Mouse (Mus musculus): Measurements from ENCODE around the gene Myrip. TPM values are rescaled to one million over a fixed set of nuclear protein-coding genes. Genes with fewer than 3 reads are reported as not detected.

The Myrip gene
- polyA plus RNA-seq, 2 experiments: 0.37 to 0.73 TPM

DNA sequence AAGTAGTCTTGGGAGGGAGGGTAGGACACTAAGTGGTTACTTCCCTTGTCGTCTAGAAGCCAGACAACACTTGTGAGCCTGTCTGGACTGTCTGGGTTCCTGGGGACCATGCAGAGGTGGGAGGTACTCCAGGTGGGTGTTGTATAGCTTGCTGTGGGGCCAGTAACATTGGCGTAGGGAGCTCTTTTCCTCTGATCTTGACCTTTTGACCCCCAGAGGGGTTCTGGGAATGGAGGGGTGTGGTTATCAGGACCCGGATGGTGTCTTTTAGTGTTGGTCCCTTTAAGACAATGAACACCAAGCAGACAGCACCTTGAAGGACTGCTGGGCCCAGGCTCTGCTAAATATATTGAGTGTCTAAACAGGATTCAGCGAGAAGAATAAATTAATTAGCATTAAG is 36.9 kb downstream of the Myrip start:
- WGBS: 37% methylated on average over 4 of the region's 4 CpGs
- no peaks in the 10 kb centered on the region for H3K27me3 ChIP-seq (ENCODE audit: control insufficient read depth, insufficient read depth, low read length)
- H3K9ac ChIP-seq (ENCODE audit: low read depth, low read length, severe bottlenecking): no peak overlapping the region
- H3K4me1 ChIP-seq (ENCODE audit: control insufficient read depth, insufficient read depth, low read length): peaks cover 2% of the 10 kb centered on the region
- no peak for TF ChIP-seq POLR2A (IDR thresholded peaks at IDR 0.05; ENCODE audit: borderline replicate concordance, extremely low read depth, insufficient read depth, insufficient read length)
- ATAC-seq (ENCODE audit: low FRiP score, low read depth) (no peak), DNase-seq (ENCODE audit: low spot score) (no peak)
- H3K9me3 ChIP-seq (ENCODE audit: control insufficient read depth, low read length): no peaks in the 10 kb centered on the region
- no peak overlapping the region for H3K4me3 ChIP-seq (replicated peaks; ENCODE audit: low read length)
- no peaks in the 10 kb centered on the region for H3K36me3 ChIP-seq (ENCODE audit: control insufficient read depth, insufficient read depth, low read length)
- no peak overlapping the region for H3K27ac ChIP-seq (replicated peaks; ENCODE audit: low read depth, low read length)
- H3K4me2 ChIP-seq (replicated peaks; ENCODE audit: low read depth, low read length, severe bottlenecking): no peak overlapping the region

DNA sequence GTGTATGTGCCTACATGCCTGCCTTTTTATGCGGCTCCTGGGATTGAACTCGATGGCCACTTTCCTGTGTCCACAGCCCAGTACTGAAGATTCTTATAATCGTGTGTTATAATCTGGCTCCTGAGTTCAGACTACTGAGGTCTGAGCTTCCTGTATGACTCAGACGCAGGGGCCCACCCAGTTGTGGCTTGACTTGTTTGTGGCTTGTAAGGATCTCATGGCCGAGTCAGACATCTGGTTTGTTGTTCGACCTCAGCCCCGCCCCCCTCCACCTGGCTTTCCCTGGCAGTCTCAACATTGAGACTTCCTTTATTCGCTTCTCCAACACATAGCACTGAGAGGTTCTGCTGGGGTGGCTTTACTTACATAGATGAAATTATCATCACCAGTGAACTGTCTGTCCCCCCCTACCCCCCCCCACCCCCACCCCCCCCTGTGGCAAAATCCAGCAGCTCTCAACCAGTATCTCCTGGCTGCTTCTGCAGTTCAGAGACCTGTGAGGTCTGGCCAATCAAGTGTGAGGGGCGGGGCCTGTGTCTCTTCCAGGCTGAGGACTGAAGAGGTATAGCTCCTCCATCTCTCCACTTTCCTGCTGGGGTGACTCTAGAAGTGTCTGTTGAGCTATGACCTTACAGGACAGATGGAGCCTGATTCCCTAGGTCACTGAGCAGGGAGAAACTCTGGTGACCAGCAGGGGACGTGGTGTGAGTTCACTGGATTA is 38.8 kb downstream of the Myrip start:
- no peak for TF ChIP-seq POLR2A (IDR thresholded peaks at IDR 0.05; ENCODE audit: borderline replicate concordance, extremely low read depth, insufficient read depth, insufficient read length)
- H3K27me3 ChIP-seq (ENCODE audit: control insufficient read depth, insufficient read depth, low read length): no peaks in the 10 kb centered on the region
- H3K4me1 ChIP-seq (ENCODE audit: control insufficient read depth, insufficient read depth, low read length): peaks cover 8% of the 10 kb centered on the region
- WGBS: 53% methylated on average over 10 of the region's 10 CpGs
- no peak overlapping the region for H3K4me3 ChIP-seq (replicated peaks; ENCODE audit: low read length)
- H3K4me2 ChIP-seq (replicated peaks; ENCODE audit: low read depth, low read length, severe bottlenecking): no peak overlapping the region
- no peak for DNase-seq (ENCODE audit: low spot score)
- H3K9ac ChIP-seq (ENCODE audit: low read depth, low read length, severe bottlenecking): no peak overlapping the region
- no peaks in the 10 kb centered on the region for H3K9me3 ChIP-seq (ENCODE audit: control insufficient read depth, low read length)
- H3K27ac ChIP-seq (replicated peaks; ENCODE audit: low read depth, low read length): 0 out of 2 replicates have a peak overlapping the region, but pooled peaks have one; percentile 13
- H3K36me3 ChIP-seq (ENCODE audit: control insufficient read depth, insufficient read depth, low read length): no peaks in the 10 kb centered on the region
- no peak for ATAC-seq (ENCODE audit: low FRiP score, low read depth)

DNA sequence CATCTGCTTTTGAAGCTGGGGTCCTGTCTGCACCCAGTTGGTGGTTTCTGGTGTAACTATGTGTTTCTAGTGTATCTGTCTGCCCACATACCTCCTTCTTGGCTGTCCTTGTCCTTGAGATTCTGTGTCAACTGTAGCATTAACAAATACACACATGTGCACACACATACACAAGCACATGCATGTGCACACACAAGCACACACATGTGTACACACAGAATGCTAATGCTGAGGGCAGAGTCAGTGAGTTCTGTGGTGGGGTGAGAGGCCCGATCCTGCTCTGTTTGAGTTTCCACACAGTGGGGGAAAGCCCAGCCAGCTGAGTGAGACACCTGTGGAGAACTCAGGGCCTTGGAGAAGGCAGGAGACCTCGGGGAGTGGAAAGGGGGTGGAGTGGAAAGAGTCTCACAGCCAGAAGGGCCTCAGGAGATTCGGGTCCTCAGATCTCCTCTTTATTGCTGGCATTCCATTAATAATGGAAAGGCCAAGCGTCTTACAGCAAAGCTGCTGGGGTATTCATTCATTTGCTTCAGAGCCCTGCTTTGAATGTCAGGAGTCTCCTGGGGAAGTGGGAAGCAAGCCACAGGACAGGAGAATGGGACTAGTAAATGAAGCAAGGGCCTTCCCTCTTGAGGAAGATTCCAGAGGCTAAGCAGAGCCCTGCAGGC is 41.9 kb downstream of the Myrip start:
- 24% methylated on average over 4 of the region's 4 CpGs for whole genome bisulfite sequencing

DNA sequence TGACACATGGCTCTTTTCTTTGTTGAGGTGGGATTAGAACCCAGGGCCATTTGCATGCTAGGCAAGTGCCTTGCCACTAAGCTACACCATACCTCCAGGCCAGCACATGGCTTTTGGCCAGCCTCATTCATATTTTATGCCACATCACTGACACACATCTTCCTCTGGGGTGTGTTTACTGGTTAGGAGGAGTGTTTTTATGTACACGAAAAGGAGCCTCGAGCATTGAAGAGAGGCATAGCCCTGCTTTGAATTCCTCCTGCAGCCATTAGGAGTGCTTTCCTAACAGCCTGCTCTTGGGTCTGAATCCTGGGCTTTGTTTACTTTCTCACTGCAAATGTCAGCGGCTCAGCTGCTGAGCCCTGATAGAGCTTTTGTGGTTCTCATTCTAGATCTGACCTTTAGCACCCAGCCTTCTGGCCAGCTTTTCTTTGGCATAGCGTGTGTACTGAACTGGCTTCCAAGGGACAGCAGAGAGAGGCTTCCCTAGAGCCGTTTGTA is 44.4 kb downstream of the Myrip start:
- whole genome bisulfite sequencing: 31% methylated on average over 5 of the region's 5 CpGs
- Histone ChIP-seq H3K4me2 (replicated peaks; ENCODE audit: low read depth, low read length, severe bottlenecking) (no peak overlapping the region), H3K4me1 (ENCODE audit: control insufficient read depth, insufficient read depth, low read length) (peaks cover 8% of the 10 kb centered on the region), H3K4me3 (replicated peaks; ENCODE audit: low read length) (no peak overlapping the region), H3K9me3 (ENCODE audit: control insufficient read depth, low read length) (no peaks in the 10 kb centered on the region), H3K27ac (replicated peaks; ENCODE audit: low read depth, low read length) (no peak overlapping the region), H3K9ac (ENCODE audit: low read depth, low read length, severe bottlenecking) (no peak overlapping the region), H3K27me3 (ENCODE audit: control insufficient read depth, insufficient read depth, low read length) (no peaks in the 10 kb centered on the region), H3K36me3 (ENCODE audit: control insufficient read depth, insufficient read depth, low read length) (no peaks in the 10 kb centered on the region)
- DNase-seq (ENCODE audit: low spot score): no peak
- no peak for ATAC-seq (ENCODE audit: low FRiP score, low read depth)
- no peak for TF ChIP-seq POLR2A (IDR thresholded peaks at IDR 0.05; ENCODE audit: borderline replicate concordance, extremely low read depth, insufficient read depth, insufficient read length)

More for the DNA sequence above, 41.9 kb downstream of the Myrip start:
- TF ChIP-seq POLR2A (IDR thresholded peaks at IDR 0.05; ENCODE audit: borderline replicate concordance, extremely low read depth, insufficient read depth, insufficient read length): no peak
- H3K4me1 ChIP-seq (ENCODE audit: control insufficient read depth, insufficient read depth, low read length): peaks cover 8% of the 10 kb centered on the region
- no peak overlapping the region for H3K4me2 ChIP-seq (replicated peaks; ENCODE audit: low read depth, low read length, severe bottlenecking)
- no peaks in the 10 kb centered on the region for H3K9me3 ChIP-seq (ENCODE audit: control insufficient read depth, low read length)
- H3K27ac ChIP-seq (replicated peaks; ENCODE audit: low read depth, low read length): no peak overlapping the region
- H3K27me3 ChIP-seq (ENCODE audit: control insufficient read depth, insufficient read depth, low read length): no peaks in the 10 kb centered on the region
- no peaks in the 10 kb centered on the region for H3K36me3 ChIP-seq (ENCODE audit: control insufficient read depth, insufficient read depth, low read length)
- DNase-seq (ENCODE audit: low spot score) (peak; percentile 12), ATAC-seq (ENCODE audit: low FRiP score, low read depth) (no peak)
- no peak overlapping the region for H3K4me3 ChIP-seq (replicated peaks; ENCODE audit: low read length)
- peak overlapping the region; percentile 21; the same call in 1 of the 2 replicates for H3K9ac ChIP-seq (ENCODE audit: low read depth, low read length, severe bottlenecking)

DNA sequence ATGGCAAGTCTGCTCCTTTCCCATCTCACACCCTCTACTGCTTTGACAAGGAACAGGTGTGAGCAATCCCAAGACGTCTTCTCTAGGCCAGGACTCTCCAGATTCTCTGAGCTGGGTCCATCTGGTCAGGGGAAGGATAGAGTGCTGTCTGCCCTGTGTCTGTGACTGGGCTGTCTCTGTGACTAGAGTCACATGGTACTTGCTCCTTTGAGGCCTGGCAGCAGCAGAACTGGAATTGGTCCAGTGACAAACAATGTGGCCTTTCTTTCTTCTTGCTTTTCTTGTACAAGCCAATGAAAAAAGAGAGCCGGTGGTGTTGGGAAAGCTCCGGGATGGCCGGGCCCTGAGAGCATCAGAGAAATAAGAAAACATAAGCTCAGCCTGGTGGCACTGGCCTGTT is 47.8 kb downstream of the Myrip start:
- Histone ChIP-seq H3K4me2 (replicated peaks; ENCODE audit: low read depth, low read length, severe bottlenecking) (no peak overlapping the region), H3K9me3 (ENCODE audit: control insufficient read depth, low read length) (peaks cover 6% of the 10 kb centered on the region), H3K36me3 (ENCODE audit: control insufficient read depth, insufficient read depth, low read length) (no peaks in the 10 kb centered on the region), H3K27ac (replicated peaks; ENCODE audit: low read depth, low read length) (no peak overlapping the region), H3K4me1 (ENCODE audit: control insufficient read depth, insufficient read depth, low read length) (no peaks in the 10 kb centered on the region), H3K9ac (ENCODE audit: low read depth, low read length, severe bottlenecking) (no peak overlapping the region), H3K4me3 (replicated peaks; ENCODE audit: low read length) (no peak overlapping the region), H3K27me3 (ENCODE audit: control insufficient read depth, insufficient read depth, low read length) (no peaks in the 10 kb centered on the region)
- TF ChIP-seq POLR2A (IDR thresholded peaks at IDR 0.05; ENCODE audit: borderline replicate concordance, extremely low read depth, insufficient read depth, insufficient read length): no peak
- no peak for ATAC-seq (ENCODE audit: low FRiP score, low read depth)
- no peak for DNase-seq (ENCODE audit: low spot score)
- 66% methylated on average over 4 of the region's 4 CpGs for WGBS

All from limb, embryonic 14.5 days (tissue).